Mouse (Mus musculus) left cerebral cortex, postnatal 4 days (tissue): ENCODE data around the gene Selenos. TPM values are rescaled to one million over a fixed set of nuclear protein-coding genes. Genes with fewer than 3 reads are reported as not detected.

Experiments used
- total RNA-seq, 2 experiments: library from RNA; stranded (reverse); gene quantifications; 2 replicates each; pipeline ENCODE4 v1.2.3; 2021

The Selenos gene
- total RNA-seq, 2 experiments from 2014 or later = 41.2 to 41.9 TPM

Other genes starting within 250 kb of the Selenos start
- gene Pcsk6, start 217.9 kb upstream of the Selenos start, total RNA-seq = 10 to 100 TPM; 15.3 to 15.7 TPM
- not detected for gene Gm45213, start 36.0 kb upstream of the Selenos start, total RNA-seq
- 10 to 100 TPM; 52.3 to 58.9 TPM for gene Snrpa1, start 20.6 kb upstream of the Selenos start, total RNA-seq
- gene Chsy1, start 29.9 kb downstream of the Selenos start, total RNA-seq = 10 to 100 TPM; 32.3 to 35.3 TPM